Mouse (Mus musculus) cerebellum, postnatal 25 days (tissue): ENCODE measurements at regions not wholly inside any gene's neighbourhood (a gene's known extent, or its start where the extent isn't known, plus 50 kb on each side); places are given as distances from the start of the nearest gene placed in this dataset.
A peak's percentile ranks its signal among the peaks of the same experiment; 100 is the strongest.

Experiments
- DNase-seq, 2 experiments: peaks; one replicate each; pipeline ENCODE4 v3.0.0; 2021; ENCODE audit warnings: mixed read lengths in 2 of 2

- DNase-seq: no peak
Measured at GRCm38 (mm10) chr5:44416844-44417589, 190.6 kb upstream of the Tapt1 start.

GRCm38 (mm10) chr5:44414441-44414840 lies 188.0 kb upstream of the Tapt1 start:
- peak; percentile 42 to 70 for DNase-seq

GRCm38 (mm10) chr5:44403300-44403699 lies 176.9 kb upstream of the Tapt1 start:
- no peak for DNase-seq

GRCm38 (mm10) chr5:44400573-44401332 lies 174.3 kb upstream of the Tapt1 start:
- DNase-seq: no peak

GRCm38 (mm10) chr5:44387237-44387810 lies 160.9 kb upstream of the Tapt1 start:
- peak in 1 of 2 experiments; percentile 3 for DNase-seq

GRCm38 (mm10) chr5:44386176-44386575 lies 159.8 kb upstream of the Tapt1 start:
- DNase-seq: no peak

GRCm38 (mm10) chr5:44383049-44383448 lies 156.6 kb upstream of the Tapt1 start:
- no peak for DNase-seq

- DNase-seq: no peak
Measured at GRCm38 (mm10) chr5:44370006-44370405, 143.6 kb upstream of the Tapt1 start.

GRCm38 (mm10) chr5:44352324-44352723 lies 125.9 kb upstream of the Tapt1 start:
- DNase-seq: no peak

GRCm38 (mm10) chr5:44341457-44342014 lies 115.1 kb upstream of the Tapt1 start:
- DNase-seq: no peak

GRCm38 (mm10) chr5:44338662-44339061 lies 112.2 kb upstream of the Tapt1 start:
- DNase-seq: no peak

GRCm38 (mm10) chr5:44335756-44336155 lies 109.3 kb upstream of the Tapt1 start:
- no peak for DNase-seq

GRCm38 (mm10) chr5:44319626-44320025 lies 93.2 kb upstream of the Tapt1 start:
- no peak for DNase-seq

GRCm38 (mm10) chr5:44306769-44307557 lies 80.5 kb upstream of the Tapt1 start:
- no peak for DNase-seq

- DNase-seq: peak; percentile 66 to 79
Measured at GRCm38 (mm10) chr5:44303886-44304855, 77.7 kb upstream of the Tapt1 start.

GRCm38 (mm10) chr5:44284384-44284783 lies 58.0 kb upstream of the Tapt1 start:
- DNase-seq: peak; percentile 81 to 87
